Mouse (Mus musculus) embryo, embryonic 11 days (tissue): Measurements from ENCODE around the gene Shank2.

Experiments used
- DNase-seq: peaks from one replicate; pipeline ENCODE4 v3.0.0-alpha.2; 2015

Gene Shank2

DNA sequence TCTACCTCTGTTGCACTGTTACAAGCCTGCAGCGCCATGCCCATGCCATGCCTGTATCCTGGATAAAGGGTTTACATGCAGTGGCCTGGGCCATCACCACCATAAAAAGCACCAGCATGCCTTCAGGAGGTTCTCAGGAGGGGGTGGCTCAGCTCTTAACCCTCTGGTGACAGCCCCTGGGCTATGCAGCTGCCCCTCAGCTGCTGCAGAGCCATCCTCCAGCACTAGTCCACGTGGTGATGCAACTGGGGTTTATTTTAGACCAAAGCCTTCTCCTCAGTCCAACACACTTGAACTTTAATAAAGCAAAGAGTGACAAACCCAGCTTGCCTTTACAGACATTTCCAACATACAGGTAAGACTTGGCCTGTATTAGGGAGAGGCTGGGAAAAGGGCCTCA lies 373.8 kb downstream of the Shank2 start:
- no peak for DNase-seq

DNA sequence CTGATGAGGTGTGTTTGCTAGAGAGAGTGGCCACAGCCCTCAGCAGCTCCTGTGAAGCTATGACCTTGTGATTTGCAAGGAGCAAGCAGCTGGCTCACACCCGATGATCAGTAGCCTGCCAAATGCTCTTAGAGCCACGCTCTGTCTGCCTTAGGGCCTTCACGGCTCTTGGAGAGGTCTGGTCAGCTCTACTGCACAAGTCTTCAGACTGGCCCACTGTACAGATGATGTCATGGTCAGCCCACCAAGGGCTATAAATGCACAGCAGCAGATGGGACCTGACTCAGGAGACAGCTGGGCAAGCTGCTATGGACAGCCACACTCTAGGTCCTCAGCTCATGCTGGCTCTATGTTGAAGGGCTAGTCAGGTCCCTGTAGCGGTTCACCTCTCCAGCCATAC lies 376.5 kb downstream of the Shank2 start:
- DNase-seq = no peak

- DNase-seq = peak; percentile 20
Observed at GRCm38 (mm10) chr7:144379243-144379884, 377.6 kb downstream of the Shank2 start.

DNA sequence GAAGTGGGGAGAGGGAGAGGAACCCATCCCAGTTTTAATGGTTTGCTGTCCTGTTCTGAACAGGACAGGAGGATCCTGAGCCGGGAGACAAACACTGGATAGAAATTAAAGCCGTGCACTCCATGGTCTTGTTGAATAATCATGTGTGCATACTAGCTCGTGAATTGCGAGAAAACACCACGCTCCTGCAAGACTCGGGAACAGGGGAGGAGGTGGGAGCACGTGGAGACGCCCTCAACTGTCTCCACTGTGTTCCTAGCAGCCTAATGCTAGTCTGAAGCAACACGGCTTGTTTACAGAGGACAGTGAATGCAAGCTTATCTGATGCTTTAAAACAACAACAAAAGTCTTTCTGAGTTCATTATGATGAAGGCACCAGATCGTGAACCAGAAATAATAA lies 379.9 kb downstream of the Shank2 start:
- no peak for DNase-seq

GRCm38 (mm10) chr7:144387537-144387936 lies 385.8 kb downstream of the Shank2 start:
- no peak for DNase-seq

- no peak for DNase-seq
Observed at GRCm38 (mm10) chr7:144389704-144390103, 388.0 kb downstream of the Shank2 start.

DNA sequence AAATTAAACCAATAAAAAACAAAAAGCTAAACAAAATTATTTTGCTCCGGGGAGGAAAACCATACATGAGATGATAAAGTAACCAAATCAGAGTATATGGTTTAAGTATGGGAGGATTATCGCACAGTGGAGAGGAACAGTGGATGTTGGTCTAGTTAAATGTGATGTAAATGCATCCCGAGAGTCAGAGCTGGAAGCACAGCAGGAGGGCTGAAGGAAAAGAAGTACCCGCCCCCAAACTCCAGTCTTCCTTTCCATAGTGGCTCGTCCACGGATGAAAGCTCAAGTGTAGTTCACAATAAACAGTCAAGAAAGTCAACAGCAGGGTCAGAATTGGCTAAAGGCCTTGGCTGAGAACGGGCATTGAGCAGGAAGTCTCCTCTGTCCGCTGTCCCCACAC lies 388.9 kb downstream of the Shank2 start:
- no peak for DNase-seq

GRCm38 (mm10) chr7:144391727-144392126 lies 390.0 kb downstream of the Shank2 start:
- DNase-seq = no peak

- no peak for DNase-seq
Observed at GRCm38 (mm10) chr7:144402492-144402891, 400.8 kb downstream of the Shank2 start.

DNA sequence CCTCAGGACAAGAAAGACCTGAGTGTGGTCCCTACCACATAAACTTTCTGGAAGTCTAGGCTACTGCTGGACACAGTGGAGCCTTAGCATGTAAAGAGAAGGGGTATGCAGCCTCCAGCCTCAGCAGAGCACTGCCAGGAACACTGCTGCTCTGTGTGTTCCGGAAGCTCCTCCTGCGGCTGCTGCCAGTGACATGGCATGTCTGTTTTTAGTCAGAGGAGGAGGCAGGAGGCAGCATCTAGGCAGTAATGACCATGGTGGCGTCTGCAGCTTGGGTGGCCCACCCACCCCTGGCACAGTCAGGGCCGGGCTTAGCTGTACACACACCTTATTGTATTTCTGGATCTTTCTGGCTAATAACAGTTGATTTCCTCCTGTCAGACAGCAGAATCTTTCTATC lies 405.9 kb downstream of the Shank2 start:
- DNase-seq = no peak

DNA sequence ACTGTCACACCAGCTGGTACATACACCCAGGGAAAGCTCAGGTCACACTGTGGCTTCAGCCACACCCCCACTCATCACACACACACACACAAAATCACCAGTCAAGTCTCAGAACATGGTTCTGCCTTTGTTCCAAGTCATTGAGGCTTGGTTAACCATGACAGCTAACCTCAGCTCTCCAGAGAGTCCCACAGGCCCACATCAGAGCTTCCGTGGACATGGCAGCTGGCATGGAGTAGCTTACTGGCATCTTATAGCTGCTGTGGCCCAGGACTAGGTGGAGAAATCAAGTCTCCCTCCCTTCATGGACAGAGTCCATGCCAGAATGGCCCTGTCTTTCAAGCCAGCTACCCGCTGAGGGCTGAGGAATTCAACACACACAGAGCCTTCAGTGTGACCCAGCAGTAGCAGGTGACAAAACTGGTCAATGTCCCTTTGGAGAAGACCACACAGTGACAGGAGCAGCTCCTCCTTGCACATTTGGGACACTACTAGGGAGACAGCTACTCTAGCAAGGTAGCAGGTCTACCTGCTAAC lies 406.8 kb downstream of the Shank2 start:
- DNase-seq = no peak

GRCm38 (mm10) chr7:144409682-144410081 lies 408.0 kb downstream of the Shank2 start:
- DNase-seq = no peak

GRCm38 (mm10) chr7:144411967-144412906 lies 410.5 kb downstream of the Shank2 start:
- DNase-seq = peak; percentile 43

DNA sequence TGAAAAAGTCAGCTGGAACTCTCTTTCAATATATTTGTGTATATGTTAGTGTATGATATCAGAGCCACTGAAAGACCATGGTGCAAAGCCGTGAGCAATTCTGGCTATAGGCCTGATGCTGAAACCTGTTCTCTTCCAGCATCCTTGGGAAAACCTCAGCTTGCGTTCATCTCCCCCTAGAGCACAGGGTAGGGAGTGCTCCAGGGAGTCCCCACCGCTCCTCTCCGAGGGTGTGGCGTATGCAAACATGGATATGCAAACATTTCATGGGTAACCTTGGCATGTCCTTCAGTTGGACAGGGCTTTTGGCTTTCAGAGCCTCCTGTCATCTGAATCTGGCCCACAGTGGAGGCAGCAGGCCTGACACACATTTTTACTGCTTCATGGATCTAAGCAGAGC lies 412.9 kb downstream of the Shank2 start:
- DNase-seq = no peak

DNA sequence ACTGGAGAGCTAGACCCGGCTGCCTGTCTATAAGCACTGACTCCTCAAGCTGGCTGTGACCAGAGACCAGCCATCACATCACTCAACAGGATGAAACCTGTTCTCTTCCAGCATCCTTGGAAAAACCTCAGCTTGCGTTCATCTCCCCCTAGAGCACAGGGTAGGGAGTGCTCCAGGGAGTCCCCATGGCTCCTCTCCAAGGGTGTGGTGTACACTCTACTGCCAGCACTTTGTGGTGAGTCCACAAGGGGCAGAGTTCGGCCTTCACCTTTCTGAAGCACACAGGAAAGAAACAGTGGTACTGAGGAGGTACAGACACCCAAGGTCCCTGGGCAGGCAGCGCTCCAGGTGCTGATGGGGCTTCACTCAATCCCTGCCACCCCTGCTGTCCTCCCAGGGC lies 414.1 kb downstream of the Shank2 start:
- no peak for DNase-seq

DNA sequence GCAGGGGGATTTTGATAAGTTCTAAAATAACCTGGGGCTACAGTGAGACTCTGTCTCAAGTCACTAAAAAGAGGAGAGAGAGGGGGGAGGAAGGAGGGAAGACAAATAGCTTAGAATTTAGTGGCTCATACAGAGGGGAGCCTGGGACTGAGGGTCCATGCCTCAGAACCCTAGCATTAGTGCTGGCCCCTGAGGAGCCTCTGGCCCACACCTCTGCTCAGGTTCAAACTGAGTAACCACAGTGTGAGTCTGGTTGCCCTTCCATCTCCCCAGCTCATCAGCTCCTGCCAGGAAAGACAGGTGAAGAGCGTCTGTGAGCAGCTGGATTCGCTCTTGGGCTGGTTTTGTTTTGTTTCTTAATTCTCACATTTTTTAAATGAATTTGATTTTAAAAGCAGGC lies 415.5 kb downstream of the Shank2 start:
- no peak for DNase-seq

GRCm38 (mm10) chr7:144417644-144418343 lies 416.1 kb downstream of the Shank2 start:
- DNase-seq = peak; percentile 59

GRCm38 (mm10) chr7:144420552-144420951 lies 418.8 kb downstream of the Shank2 start:
- peak; percentile 24 for DNase-seq

GRCm38 (mm10) chr7:144421478-144421877 lies 419.8 kb downstream of the Shank2 start:
- DNase-seq = no peak

- peak; percentile 74 for DNase-seq
Observed at GRCm38 (mm10) chr7:144425953-144426352, 424.2 kb downstream of the Shank2 start.

DNA sequence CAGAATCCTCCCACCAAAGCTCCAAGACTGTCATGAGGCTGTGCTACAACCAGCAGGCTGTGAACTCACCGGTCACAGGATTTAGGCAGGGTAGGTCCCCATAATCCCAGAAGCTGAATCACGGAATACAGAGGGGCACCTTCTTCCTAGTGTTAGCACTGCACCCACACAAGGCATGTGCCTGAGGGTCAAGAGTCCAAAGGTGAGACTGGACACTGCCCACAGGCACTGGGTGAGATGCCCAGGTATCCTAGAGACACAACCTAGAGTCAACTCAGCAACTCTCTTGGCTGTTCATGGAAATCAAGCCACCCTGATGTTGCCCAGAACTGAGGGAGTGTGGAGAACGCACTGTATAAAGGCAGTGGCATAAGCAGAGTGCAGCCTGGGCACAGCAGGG lies 424.9 kb downstream of the Shank2 start:
- DNase-seq = no peak

- DNase-seq = no peak
Observed at GRCm38 (mm10) chr7:144427460-144427859, 425.7 kb downstream of the Shank2 start.

DNA sequence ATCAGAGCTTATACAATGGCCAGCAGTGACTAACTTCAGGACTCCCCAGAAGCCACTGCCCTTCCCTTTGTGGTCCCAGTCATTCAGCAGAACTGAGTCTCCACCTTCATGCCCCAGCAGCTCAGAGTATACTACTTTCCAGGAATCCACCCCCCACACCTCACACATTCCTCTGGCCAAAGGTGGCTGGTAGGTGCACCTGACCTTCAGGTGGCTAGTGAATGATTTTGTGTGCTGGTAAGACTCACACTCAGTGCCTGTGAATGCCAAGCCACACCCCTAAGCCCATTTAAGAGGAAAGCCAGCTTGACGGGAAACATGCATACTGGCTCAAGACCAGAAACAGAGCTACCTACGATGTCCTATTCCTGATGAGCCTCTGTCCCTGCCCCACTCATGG lies 431.2 kb downstream of the Shank2 start:
- no peak for DNase-seq
